Mouse (Mus musculus) megakaryocyte progenitor cell, adult 5-6 weeks (primary cell): ENCODE results near the gene Mfsd2b. TPM values are rescaled to one million over a fixed set of nuclear protein-coding genes. Genes with fewer than 3 reads are reported as not detected.
"Not testable (repeated sequence)": the region's sequence is repeated elsewhere in the genome, so short reads cannot be mapped to it uniquely, and the experiment has no call there.

Experiments used
- ATAC-seq: replicated peaks from 2 replicates; pipeline ENCODE4 v1.8.0; 2016; ENCODE audit warnings: mild to moderate bottlenecking, moderate TSS enrichment, inconsistent platforms; ENCODE audit not compliant: poor library complexity
- total RNA-seq, 2 experiments: library from RNA; stranded (forward) in 1 of 2; stranded (reverse) in 1 of 2; fragments of 157-497, 149-512 nt in 1 of 2; fragments of 200-1000 nt in 1 of 2; gene quantifications; 2 replicates each; pipeline versions ENCODE4 v1.2.3 to v1.2.4; 2015 to 2017

Gene Mfsd2b
- total RNA-seq (2015) (10.6 and 20.0 TPM in 2 replicates), total RNA-seq (2017) (6.2 and 14.6 TPM in 2 replicates)

DNA sequence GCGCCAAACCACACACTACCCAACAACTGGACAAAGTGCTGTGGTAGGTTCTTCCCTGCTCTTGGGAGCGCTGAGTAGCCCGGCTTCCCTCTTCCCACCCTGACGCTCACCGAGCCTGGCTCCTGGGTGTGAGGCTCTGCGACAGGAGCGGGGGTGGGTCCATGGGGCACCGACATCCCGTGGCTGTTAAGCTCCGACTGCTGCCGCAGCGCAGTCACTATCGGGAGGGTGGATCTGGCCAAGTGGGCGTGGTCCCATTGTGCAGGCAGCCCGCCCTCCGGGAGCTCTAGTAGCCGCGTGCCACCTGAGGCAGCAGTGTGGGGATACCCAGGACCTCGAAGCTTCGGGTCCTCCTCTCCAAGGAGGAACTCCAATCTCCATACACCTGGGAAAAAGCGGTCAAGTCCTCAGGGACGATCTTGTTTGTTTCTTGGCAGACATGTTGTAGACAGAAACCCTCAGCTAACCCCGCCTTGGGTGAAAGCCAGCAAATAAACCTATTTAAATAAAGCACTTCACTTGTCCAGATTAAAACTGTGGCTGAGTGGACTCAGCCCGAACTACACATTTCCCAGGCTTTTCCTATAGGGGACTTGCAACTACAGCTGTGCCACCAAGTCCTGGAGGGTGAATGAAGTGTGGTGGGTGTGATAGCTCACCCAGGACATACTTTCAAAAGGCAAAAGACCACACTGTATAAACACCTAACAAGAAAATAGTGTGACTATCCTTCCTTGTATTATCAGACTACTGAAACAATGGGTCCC, at the start of gene Mfsd2b:
Gene Mfsd2b (minus strand): TSS at position 199 of the 767 bp plus-strand sequence.
- ATAC-seq = peak; percentile 77

DNA sequence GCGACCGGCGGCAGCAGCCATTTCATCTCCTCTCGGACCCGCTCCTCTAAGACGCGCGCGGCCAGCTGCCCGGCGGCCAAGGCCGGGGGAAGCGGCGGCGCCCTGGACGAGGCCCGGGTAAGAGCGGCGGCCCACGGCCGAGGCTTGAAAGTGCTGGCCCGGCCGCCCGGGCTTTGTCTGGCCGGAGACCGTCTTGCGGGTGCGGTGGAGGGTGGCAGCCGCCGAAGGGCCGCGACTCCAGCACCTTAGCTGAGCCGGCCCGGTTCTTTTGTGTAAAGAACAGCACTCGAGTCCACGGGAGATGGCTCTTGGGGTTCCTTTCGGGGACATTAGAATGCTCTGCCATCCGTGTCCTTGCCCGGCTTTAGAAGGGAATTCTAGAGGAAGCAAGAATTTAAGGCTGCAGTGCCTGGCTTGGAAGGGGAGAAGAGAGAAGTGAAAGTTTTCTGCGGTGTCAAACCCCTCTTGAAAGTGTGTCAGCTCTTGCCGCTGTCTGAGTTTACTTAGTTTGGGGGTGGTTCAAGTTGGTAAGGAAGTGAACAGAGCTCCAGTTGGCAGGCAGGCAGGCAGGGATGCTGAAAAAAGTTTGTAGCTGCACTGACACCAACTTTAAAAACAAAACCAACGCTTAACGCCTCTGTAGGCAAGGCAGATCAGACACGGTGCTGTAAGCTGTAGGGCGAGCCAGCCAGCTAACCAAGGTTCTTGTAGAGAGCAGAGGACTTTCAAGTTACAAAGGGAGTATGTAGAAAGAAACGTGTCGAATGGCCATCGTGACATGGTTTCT, 43.8 kb upstream of the Mfsd2b start:
- ATAC-seq = peak; percentile 64

DNA sequence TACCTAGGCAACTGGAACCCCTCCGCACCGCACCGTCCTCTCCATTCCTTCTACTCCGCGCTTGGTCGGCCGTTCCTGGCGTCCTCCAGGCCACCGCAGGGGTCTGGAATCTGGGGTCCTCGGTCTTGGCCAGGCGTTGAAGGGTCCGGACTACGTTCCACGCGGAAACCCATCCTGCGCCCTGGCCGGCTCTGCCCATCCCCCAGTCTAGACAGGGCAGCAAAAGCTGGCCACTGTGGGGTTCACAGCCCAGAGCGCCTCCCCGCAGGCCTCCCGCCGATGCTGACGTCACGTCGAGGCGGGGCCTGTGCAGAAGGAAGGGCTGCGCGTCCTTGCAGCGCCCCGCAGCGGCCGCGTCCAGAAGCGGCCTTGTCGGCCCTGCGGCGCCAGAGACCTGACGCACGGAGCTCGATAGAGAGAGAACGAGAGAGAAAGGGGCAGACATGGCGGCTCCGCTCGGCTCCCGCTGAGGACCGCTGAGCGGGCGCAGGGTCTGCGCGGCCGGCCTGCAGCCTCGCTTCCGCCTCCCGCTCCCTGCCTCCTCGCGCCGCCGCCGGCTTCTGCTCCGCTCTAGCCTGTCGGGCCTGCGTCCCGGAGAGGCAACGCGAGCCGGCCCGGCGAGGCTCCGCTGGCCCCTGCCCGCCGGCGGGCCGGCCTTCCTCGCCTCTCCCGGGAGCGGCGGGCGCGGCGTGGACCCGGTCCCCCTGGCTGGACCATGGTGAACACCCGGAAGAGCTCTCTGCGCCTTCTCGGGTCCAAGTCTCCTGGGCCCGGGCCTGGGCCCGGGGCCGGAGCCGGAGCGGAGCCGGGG, 43.0 kb upstream of the Mfsd2b start, which contains the start of gene Atad2b:
Gene Atad2b (plus strand): TSS at position 360 of the 811 bp plus-strand sequence.
- peak; percentile 89 for ATAC-seq

DNA sequence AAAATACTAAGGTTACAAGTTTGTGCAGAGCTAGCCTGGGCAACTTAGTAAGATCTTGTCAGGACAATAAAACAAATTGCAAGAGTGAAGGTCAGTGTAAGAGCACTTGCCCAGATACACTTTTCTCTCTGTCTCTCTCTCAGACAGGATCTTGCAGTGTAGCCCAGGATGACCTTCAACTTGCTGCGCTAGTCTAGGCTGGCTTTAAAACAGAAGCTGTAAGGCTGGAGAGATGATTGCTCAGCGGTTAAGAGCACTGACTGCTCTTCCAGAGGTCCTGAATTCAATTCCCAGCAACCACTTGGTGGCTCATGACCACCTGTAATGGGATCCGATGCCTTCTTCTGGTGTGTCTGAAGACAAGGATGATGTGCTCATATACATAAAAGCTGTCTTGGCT, 40.8 kb upstream of the Mfsd2b start:
- ATAC-seq = no peak

DNA sequence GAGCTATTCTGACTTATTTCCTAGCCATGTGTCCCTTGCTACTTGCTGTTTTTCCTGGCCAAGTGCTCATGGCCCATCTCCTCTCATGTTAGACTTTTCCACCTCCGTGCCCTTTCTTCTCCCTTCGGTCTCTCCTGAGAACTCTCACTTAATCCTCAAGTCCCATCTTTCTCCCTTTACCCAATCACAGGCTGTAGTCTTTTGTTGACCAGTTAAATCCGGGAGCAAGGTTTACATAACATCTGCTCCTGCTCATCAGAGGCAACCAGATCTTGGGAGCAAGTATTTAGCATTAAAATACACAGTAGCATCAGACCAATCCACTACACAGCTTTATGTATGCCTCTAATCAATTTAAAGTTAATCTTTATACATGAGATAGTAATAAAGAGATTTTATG, 40.3 kb upstream of the Mfsd2b start:
- no peak for ATAC-seq

DNA sequence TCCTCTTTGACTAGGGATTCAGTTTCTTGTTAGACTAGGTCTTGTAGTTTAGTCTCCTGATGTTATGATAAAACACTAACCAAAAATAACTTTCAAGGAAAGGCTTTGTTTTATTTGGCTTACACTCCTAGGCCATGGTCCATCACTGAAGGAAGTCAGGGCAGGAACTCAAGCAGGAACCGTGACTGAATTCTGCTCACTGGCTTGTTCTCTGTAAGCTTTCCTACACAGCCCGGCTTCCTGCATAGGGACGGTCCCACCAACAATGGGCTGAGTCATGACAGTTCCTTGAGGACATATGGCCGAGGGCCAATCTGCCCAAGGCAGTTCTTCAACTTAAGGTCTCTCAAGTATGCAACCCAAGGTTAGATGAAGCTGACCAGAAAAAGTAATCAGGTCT, 37.6 kb upstream of the Mfsd2b start:
- ATAC-seq = no peak

DNA sequence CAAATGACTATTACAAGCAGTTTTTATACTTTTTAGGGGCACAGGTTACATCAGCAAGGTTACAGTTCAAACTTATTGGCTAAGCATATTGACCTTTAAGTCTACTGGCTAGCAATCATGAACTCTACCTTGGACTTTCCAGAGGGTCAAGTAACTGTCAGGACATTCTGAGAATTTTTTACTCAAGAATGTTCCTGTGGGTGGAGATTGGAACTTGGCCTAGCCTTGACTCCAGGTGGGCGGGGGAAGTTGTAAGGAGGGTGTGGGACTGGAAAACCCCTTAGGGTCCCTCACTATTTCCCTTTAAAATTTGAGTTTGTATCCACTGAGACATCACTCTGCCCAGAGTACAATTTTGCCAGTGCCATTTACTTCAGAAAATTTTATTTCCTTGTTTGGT, 36.3 kb upstream of the Mfsd2b start:
- not testable (repeated sequence) for ATAC-seq

DNA sequence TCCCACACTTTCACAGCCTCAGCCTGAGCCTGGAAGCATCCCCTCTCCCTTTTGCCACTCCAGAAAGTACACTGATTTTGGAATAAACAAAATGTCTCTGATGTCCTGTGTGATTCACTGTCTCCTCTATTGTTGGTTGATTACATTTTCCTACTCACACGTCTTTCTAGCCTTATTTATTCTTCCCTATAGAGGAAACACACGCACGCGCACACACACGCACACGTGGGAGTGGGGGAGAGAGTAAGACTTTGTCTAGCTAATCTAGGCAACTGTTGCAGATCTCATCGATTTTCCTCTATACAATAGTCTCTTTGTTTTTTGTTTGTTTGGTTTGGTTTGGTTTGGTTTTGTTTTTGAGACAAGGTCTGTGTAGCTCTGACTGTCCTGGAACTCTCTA, 34.2 kb upstream of the Mfsd2b start:
- no peak for ATAC-seq

DNA sequence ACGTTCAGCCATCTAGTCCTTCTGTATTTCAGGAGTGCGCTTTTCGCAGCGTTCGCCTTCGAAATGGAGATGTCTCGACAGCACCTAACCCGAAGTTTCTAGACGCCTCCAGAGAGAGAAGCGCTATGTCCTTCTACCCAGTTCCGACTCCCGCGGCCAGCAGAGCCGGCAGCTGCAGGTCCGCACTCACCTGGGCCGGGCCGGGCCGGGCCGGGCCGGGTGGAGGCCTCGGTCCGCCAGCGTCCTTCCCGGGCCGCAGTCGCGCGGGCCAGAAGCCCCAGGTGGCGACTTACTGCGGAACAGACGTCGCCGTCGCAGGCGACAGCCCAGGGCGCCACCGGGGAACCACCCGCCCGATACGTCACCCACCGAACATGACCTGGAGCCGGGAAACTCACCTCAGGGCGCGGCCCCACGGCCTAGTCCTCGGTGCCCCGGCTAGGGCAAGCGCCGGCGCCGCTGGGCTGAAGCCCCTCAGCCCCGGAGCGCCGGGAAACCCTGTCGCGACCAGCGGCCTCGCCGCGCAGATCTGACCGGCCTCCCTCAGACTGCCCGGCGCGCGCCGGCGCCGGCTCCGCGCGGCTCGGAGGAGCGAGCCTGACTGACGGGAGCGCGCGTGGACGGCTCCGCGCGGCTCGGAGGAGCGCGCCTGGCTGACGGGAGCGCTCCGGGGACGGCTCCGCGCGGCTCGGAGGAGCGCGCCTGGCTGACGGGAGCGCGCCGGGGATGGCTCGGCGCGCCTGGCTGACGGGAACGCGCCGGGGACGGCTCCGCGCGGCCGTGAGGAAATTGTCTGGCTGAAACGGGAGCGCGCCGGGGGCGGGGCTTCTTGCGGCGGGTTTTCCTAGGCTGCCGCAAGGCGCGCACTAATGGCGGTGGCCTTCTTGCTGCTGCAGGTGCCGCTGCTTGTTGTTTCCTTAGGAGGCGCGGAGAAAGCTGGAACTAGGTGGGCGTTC, 33.1 kb upstream of the Mfsd2b start, which contains the start of gene Ubxn2a:
Gene Ubxn2a (minus strand): TSS at position 755 of the 956 bp plus-strand sequence.
- ATAC-seq = peak; percentile 91

DNA sequence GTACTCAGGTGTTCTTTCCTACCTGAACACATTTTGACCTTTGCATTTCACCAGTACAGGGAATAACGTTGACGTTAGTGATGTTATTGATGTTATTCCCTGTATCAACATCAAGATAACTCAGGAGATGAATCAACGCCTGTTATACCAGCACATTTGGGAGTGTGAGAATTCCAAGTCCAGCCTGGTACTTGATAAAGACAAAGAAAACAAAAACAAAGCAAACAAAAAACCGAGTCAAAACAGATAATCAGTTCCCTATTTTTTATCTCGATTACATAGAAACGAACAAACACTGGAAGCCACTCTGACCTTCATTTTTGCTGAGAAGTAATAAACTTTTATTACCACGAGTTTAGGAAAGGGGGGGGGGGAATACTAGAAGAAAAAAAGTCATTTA, 32.3 kb upstream of the Mfsd2b start:
- no peak for ATAC-seq

DNA sequence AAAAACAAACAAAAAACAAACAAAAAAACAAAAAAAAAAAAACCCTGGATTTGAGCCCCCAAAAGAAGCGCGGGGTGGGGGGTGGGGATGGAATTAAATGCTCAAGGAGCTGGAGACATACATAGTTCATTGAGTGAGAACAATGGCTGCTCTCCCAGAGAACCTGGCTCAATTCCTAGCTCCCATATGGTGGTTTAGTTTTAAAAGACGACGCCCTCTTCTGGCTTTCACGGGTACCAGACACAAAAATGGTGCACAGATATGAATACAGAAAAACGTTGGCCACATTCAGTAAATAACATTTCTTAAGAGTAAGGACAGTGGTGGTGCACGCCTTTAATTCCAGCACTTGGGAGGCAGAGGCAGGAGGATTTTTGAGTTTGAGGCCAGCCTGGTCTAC, 31.8 kb upstream of the Mfsd2b start:
- peak; percentile 30; the same call in 1 of the 2 replicates for ATAC-seq

DNA sequence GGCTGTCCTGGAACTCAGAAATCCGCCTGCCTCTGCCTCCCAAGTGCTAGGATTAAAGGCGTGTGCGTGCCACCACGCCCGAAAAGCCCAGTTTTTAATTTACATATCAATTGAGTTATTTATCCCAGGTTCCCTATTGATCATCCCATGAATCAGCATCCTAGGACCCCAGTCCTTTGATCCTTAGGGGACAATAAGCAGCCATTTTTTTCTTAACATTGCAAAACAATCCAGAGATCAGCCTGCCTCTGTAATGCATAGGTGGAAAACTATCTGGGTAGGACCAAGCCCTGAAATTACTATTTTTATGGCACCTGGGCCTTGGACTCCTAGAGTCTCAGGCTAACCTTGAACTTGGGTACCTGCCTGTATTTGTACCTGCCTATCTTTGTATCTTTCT, 23.9 kb upstream of the Mfsd2b start:
- ATAC-seq = no peak

DNA sequence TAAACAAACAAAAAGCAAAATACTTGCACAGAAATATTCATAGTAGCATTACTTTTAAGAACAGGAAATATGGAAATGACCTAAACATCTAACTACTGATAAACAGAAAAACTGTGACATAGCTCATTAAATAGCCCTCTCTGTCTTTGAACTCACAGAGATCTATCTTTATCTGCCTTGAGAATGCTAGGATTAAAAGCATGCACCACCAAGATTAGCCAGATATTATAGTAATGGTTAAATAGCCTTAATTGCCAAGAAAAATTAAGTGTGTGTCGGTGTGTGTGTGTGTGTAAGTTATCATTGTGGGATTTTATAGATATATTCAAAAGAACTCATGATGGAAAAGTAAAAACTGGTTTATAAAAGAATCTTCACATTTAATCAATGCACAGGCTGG, 15.7 kb upstream of the Mfsd2b start:
- peak; percentile 50 for ATAC-seq

DNA sequence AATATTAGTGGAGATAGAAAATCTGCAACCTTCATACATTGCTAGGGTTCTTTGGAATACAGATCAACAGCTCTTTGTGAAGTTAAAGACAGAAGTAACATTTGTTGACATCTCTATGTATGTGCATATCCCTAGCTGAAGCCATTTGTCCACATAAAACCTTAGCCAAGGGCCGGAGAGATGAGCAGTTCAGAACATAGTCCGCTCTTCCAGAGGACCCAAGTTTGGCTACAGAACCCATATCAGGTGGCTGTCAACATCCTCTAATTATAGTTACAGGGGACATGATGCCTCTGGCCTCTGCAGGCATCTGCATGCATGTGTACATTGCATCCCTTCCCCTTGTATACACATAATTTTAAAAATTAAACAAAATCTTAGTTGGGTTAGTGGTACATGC, 15.1 kb upstream of the Mfsd2b start:
- ATAC-seq = no peak

DNA sequence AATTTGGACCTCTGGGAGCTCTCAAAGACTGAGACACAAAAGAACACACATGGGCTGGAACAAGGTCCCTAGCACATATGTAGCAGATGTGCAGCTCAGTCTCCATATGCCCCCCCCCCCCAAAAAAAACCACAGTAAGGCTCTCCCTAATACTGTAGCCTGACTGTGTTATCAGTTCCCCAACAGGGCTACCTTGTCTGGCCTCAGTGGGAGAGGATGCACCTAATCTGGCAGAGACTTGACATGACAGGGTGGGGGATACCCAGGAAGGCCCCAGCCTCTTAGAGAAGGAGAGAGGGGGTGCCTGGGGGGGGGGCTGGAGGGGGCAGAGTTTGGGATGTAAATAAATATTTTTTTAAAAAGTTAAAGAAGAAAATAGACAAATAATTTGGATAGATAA, 14.6 kb upstream of the Mfsd2b start:
- no peak for ATAC-seq

DNA sequence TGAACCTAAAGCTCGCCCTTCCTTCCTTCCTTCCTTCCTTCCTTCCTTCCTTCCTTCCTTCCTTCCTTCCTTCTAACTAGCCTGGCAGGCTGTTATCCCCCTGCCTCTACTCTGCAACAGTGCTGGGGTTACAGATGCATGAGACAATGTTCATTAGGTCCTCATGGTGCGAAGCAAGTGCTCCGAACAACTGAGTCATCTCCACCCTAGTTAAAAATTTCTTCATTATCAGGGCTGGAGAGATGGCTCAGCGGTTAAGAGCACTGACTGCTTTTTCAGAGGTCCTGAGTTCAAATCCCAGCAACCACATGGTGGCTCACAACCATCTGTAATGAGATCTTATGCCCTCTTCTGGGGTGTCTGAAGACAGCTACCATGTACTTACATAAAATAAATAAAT, 12.4 kb upstream of the Mfsd2b start:
- ATAC-seq = not testable (repeated sequence)

DNA sequence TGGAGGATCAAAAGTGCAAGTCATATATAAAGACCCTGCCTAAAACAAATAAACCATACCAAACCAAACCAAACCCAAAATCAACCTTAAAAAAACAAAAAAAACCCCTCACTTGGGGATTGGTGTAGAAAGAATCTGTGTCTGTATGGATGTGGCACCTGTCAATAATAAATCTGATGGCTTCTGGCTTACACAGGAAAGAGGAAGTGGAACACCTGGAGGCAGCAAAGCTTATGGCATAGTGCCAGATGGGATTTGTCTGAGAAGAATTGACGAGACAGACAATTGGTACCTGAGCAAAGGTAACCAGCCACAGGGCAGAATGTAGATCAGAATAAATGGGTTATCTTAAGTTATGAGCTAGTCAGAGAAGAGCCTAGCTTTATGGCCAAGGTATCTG, 10.9 kb upstream of the Mfsd2b start:
- ATAC-seq = no peak

DNA sequence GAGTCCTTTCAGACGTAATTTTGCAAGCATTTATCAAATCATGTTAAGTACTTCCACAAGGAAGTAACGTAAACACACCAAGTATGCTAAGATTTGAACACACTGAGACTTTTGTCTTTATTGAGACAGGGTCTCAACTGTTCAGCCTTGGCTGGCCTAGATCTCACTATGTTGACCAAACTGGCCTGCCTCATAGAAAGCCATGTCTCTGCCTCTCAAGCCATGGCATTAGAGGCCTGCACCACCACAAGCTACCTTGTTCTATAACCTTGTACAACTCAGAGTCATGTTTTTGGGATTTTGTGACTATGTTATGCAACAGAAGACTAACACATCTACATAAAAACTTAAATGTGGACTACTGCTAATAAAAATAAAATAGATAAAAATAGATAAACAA, 7.9 kb upstream of the Mfsd2b start:
- no peak for ATAC-seq

DNA sequence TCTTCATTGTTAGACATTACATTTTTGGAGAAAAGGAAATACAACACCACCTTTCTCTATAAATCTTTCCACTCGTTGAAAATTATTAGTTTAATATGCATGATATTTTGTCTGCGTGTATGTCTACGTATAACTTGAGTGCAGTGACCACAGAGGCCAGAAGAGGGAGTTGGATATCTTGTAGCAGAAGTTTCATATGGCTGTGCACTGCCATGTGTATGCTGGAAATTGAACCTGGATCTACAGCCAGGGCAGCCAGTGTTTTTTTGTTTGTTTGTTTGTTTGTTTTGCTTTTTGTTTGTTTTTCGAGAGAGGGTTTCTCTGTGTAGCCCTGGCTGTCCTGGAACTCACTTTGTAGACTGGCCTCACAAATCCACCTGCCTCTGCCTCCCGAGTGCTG, 4.9 kb upstream of the Mfsd2b start:
- ATAC-seq = no peak

DNA sequence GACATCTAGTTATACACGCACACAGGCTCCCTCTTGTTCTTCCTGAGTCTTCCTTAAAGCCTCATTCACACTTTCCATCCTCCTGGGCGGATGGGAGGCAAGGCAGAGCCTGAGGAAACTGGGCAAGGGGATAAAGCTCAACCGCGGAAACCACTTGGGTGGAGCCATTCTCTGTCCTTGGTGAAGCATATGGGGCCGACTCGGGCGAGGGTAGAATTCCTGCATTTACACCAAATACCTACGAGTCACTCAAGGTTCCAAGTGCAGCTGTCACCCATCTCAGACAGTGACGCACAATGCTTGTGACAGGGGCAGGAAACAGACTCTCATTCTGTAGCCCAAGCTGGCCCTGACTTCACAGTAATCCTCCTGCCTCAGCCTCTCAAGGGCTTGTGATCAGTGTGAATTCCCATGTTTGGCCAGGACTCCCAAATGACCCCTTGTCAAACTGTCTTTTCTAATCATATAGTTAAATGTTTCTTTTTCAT, 4.2 kb upstream of the Mfsd2b start:
- ATAC-seq = peak; percentile 11; the same call in 1 of the 2 replicates
